Mouse (Mus musculus) urinary bladder, postnatal 0 days (tissue): ENCODE data around the gene Cfhr1. TPM values are rescaled to one million over a fixed set of nuclear protein-coding genes. Genes with fewer than 3 reads are reported as not detected.

Experiments used
- polyA plus RNA-seq: library from polyadenylated mRNA; unstranded; fragments of >200 nt; fragmentation: Nextera tagmentation; extraction: Ambion mirVana; gene quantifications from 2 replicates; pipeline ENCODE4 v1.2.1, GENCODE M21; 2015

Cfhr1 gene
- 0.12 TPM in 1 of 2 replicates, not detected in the other for polyA plus RNA-seq

GRCm38 (mm10) chr1:139560024-139560423, at the start of gene Cfhr1:
TSS of gene Cfhr1 (minus strand) at chr1:139560272.

GRCm38 (mm10) chr1:139501258-139501752, 58.8 kb downstream of the Cfhr1 start, which contains the start of gene F13b:
TSS of gene F13b (plus strand) at chr1:139501702.

Other genes starting within 250 kb of the Cfhr1 start
- gene Crb1, start 183.2 kb downstream of the Cfhr1 start, polyA plus RNA-seq, result not detected in 2 replicates
- 3.8 and 5.2 TPM in 2 replicates for gene Zbtb41, start 138.0 kb downstream of the Cfhr1 start, polyA plus RNA-seq
- gene Aspm, start 105.5 kb downstream of the Cfhr1 start, polyA plus RNA-seq, result 2.1 and 2.9 TPM in 2 replicates
- gene F13b, start 58.6 kb downstream of the Cfhr1 start, polyA plus RNA-seq, result 0.10 TPM in 1 of 2 replicates, not detected in the other
- not detected in 2 replicates for gene Gm4788, start 221.0 kb upstream of the Cfhr1 start, polyA plus RNA-seq